Mouse (Mus musculus) adrenal gland, postnatal 10 days (tissue): ENCODE results near the gene Zswim1. TPM values are rescaled to one million over a fixed set of nuclear protein-coding genes. Genes with fewer than 3 reads are reported as not detected.
A peak's percentile ranks its signal among the peaks of the same experiment; 100 is the strongest.

Experiments
- DNase-seq: peaks from one replicate; pipeline ENCODE4 v3.0.0; 2021; ENCODE audit warnings: mixed read lengths
- long read RNA-seq, 2 experiments: library from polyadenylated mRNA; stranded (forward); transcript quantifications; one replicate each; pipeline ENCODE4 v2.0.0; 2021
- total RNA-seq, 2 experiments: library from RNA; stranded (reverse); gene quantifications; 2 replicates each; pipeline ENCODE4 v1.2.3; 2021

Gene Zswim1
- total RNA-seq = 1 to 10 TPM; 6.9 to 8.5 TPM
- long read RNA-seq, experiment 1, partial matches to known transcripts = 2 of 6 reads
- long read RNA-seq, experiment 1, other reads (novel, unspliced or antisense) = 1 of 6 reads
- long read RNA-seq, experiment 2, transcript Zswim1-201 (2 exons, 2,705 nt) = major isoform, 7 of 8 reads
- long read RNA-seq, experiment 2, partial matches to known transcripts = 0 of 8 reads
- long read RNA-seq, experiment 2, other reads (novel, unspliced or antisense) = 1 of 8 reads

- peak; percentile 100 for DNase-seq
Observed at GRCm38 (mm10) chr2:164822636-164823165, at the start of gene Zswim1. TSS of gene Zswim1 (plus strand) at chr2:164822686.

- no peak for DNase-seq
Observed at GRCm38 (mm10) chr2:164773229-164773988, 49.1 kb upstream of the Zswim1 start.

- DNase-seq = no peak
Observed at GRCm38 (mm10) chr2:164773989-164774364, 48.5 kb upstream of the Zswim1 start.

- DNase-seq = no peak
Observed at GRCm38 (mm10) chr2:164776130-164776529, 46.4 kb upstream of the Zswim1 start.

GRCm38 (mm10) chr2:164776801-164777200, 45.7 kb upstream of the Zswim1 start:
- DNase-seq = no peak

GRCm38 (mm10) chr2:164777246-164778014, 45.1 kb upstream of the Zswim1 start:
- DNase-seq = no peak

GRCm38 (mm10) chr2:164778015-164778287, 44.5 kb upstream of the Zswim1 start:
- no peak for DNase-seq

- no peak for DNase-seq
Observed at GRCm38 (mm10) chr2:164778809-164779208, 43.7 kb upstream of the Zswim1 start.

GRCm38 (mm10) chr2:164779481-164780086, 42.9 kb upstream of the Zswim1 start, which contains the start of gene Tnnc2:
TSS of gene Tnnc2 (minus strand) at chr2:164779967.
- no peak for DNase-seq

- no peak for DNase-seq
Observed at GRCm38 (mm10) chr2:164781876-164782275, 40.6 kb upstream of the Zswim1 start.

- DNase-seq = no peak
Observed at GRCm38 (mm10) chr2:164783926-164784581, 38.4 kb upstream of the Zswim1 start.

GRCm38 (mm10) chr2:164784869-164785420, 37.5 kb upstream of the Zswim1 start:
- DNase-seq = no peak

GRCm38 (mm10) chr2:164785481-164786387, 36.8 kb upstream of the Zswim1 start, which contains the start of gene Snx21:
TSS of gene Snx21 (plus strand) at chr2:164785823.
- DNase-seq = peak; percentile 96

GRCm38 (mm10) chr2:164786388-164786885, 36.0 kb upstream of the Zswim1 start:
- no peak for DNase-seq

- no peak for DNase-seq
Observed at GRCm38 (mm10) chr2:164787032-164787431, 35.5 kb upstream of the Zswim1 start.

GRCm38 (mm10) chr2:164787779-164788178, 34.7 kb upstream of the Zswim1 start:
- no peak for DNase-seq

- no peak for DNase-seq
Observed at GRCm38 (mm10) chr2:164788411-164788810, 34.1 kb upstream of the Zswim1 start.

- peak; percentile 72 for DNase-seq
Observed at GRCm38 (mm10) chr2:164790451-164790850, 32.0 kb upstream of the Zswim1 start.

GRCm38 (mm10) chr2:164791841-164792261, 30.6 kb upstream of the Zswim1 start:
- DNase-seq = peak; percentile 48
